Comparison of ENCODE assay signal across 9 mouse cellular contexts in the genomic region with DNA sequence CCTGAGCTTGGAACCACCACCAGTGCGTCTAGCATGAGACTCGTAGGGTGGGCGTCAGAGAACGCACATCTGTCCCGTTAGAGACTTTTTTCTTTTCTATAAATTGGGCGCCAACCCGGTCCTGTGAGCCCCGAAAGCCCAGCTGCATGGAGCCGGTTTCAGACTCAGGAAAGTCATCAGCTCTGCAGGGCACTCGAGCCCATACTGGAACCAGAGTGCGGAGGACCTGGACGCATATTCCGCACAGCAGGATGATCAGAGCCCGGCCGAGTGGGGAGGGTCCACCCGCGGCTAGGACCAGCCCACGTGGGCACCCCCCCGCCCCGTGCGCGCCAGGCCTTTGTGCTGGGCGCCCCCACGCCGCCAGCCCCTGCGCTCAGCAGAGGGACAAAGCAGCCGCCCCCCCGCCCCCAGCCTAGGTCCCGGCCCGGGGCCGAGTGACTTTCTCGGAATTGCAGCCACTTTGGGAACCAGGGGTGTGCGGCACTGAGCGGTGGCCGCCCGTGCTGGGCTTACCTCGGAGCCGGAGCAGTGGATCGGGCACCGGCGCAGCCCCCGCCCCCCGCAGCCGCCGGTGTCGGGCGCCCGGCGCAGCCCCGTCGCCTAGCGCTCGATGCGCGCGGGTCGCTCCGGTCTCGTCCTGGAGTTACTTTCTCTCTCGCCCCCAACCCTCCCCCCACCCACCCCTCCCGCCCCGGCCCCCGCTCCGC. TPM values are rescaled to one million over a fixed set of nuclear protein-coding genes. Genes with fewer than 3 reads are reported as not detected.
DNase-seq lines count a peak whose midpoint lies in the region; ATAC-seq and TF ChIP-seq lines count a peak whose summit lies in the region.
"Had no signal": no experiment of that assay in that cellular context is flagged by ENCODE, and none has a peak within 500 bp of the region (broad histone marks: within the 10 kb centered on the region; RNA-seq: fewer than 3 reads in every experiment).

No protein-coding gene starts in this region.

- peak; percentile 39 to 58 for DNase-seq in layer of hippocampus, postnatal 10 days (ENCODE audit: low spot score in 2 of 2)
- DNase-seq in layer of hippocampus, adult 8-10 months (ENCODE audit: low spot score in 2 of 2) = no peak
- peak; percentile 15 for DNase-seq in adipocyte (ENCODE audit: low spot score)
- DNase-seq in retina, postnatal 1 day = peak; percentile 71
- DNase-seq in c-Kit-positive CD71-positive TER-119-positive erythroid progenitor cells, embryonic 14.5 days (ENCODE audit: low spot score) = no peak

- peak overlapping the region; percentile 96 for H3K9ac ChIP-seq in hindbrain, embryonic 13.5 days
- no peak overlapping the region for H3K9ac ChIP-seq in liver, embryonic 15.5 days

- peak overlapping the region; percentile 55 for H3K27ac ChIP-seq in embryonic fibroblast, embryonic 13.5 days (ENCODE audit: insufficient read depth, low read length)
- peak overlapping the region; percentile 100 for H3K27ac ChIP-seq in hindbrain, embryonic 13.5 days
- H3K27ac ChIP-seq in liver, embryonic 15.5 days (replicated peaks) = no peak overlapping the region

- H3K4me2 ChIP-seq in hindbrain, embryonic 13.5 days = peak overlapping the region; percentile 95
- peak overlapping the region; percentile 68 for H3K4me2 ChIP-seq in liver, embryonic 15.5 days

- TF ChIP-seq CTCF in embryonic fibroblast, embryonic 13.5 days (IDR thresholded peaks at IDR 0.05; ENCODE audit: borderline replicate concordance, insufficient read depth, low read length) = no peak

- H3K4me3 ChIP-seq in embryonic fibroblast, embryonic 13.5 days (ENCODE audit: insufficient read depth, low read length) = peak overlapping the region; percentile 62
- peak overlapping the region; percentile 78 for H3K4me3 ChIP-seq in hindbrain, embryonic 13.5 days
- peak overlapping the region; percentile 56 for H3K4me3 ChIP-seq in liver, embryonic 15.5 days (replicated peaks)

- no peaks in the 10 kb centered on the region; the same call in none of the 2 replicates for H3K4me1 ChIP-seq in embryonic fibroblast, embryonic 13.5 days (ENCODE audit: control insufficient read depth, insufficient read depth, low read length)
- peaks cover 51% of the 10 kb centered on the region for H3K4me1 ChIP-seq in hindbrain, embryonic 13.5 days (replicated peaks)
- 0 out of 2 replicates have a peak, but pooled peaks cover 2% of the 10 kb centered on the region for H3K4me1 ChIP-seq in liver, embryonic 15.5 days (replicated peaks)

- peaks cover 11% of the 10 kb centered on the region for H3K36me3 ChIP-seq in hindbrain, embryonic 13.5 days
- H3K36me3 ChIP-seq in liver, embryonic 15.5 days (replicated peaks) = no peaks in the 10 kb centered on the region

- peak; percentile 71 for TF ChIP-seq POLR2A in embryonic fibroblast, embryonic 13.5 days (IDR thresholded peaks at IDR 0.05; ENCODE audit: low read depth, low read length)

- WGBS in hindbrain, embryonic 13.5 days = under 1% methylated on average over 54 of the region's 64 CpGs
- WGBS in liver, embryonic 15.5 days (ENCODE audit: insufficient replicate concordance) = 1% methylated on average over 62 of the region's 64 CpGs

- H3K27me3 ChIP-seq in hindbrain, embryonic 13.5 days = no peaks in the 10 kb centered on the region
- peaks cover 55% of the 10 kb centered on the region for H3K27me3 ChIP-seq in liver, embryonic 15.5 days
- H3K27me3 ChIP-seq: Patski had no signal

- no peaks in the 10 kb centered on the region for H3K9me3 ChIP-seq in hindbrain, embryonic 13.5 days
- no peaks in the 10 kb centered on the region for H3K9me3 ChIP-seq in liver, embryonic 15.5 days (replicated peaks)

- peak; percentile 46 for ATAC-seq in hindbrain, embryonic 13.5 days (ENCODE audit: low FRiP score)
- ATAC-seq in liver, embryonic 15.5 days (ENCODE audit: insufficient read depth) = no peak

RNA-seq across cellular contexts. Expression of a gene that starts 2.6 kb away (rescaled TPM):
- 10 to 100 TPM; 19.1 to 24.2 TPM for total RNA-seq in layer of hippocampus, postnatal 10 days (2021)
- 10 to 100 TPM; 11.7 to 14.9 (median 12.8) TPM for total RNA-seq in layer of hippocampus, adult 8-10 months (2022)
- polyA plus RNA-seq in embryonic fibroblast, embryonic 13.5 days (2011; ENCODE audit: insufficient read length, low read depth, missing spikeins) = 30.8 and 39.5 TPM in 2 replicates
- polyA plus RNA-seq in hindbrain, embryonic 13.5 days (2015; fragmentation: Nextera tagmentation; extraction: Ambion mirVana) = 33.7 and 36.0 TPM in 2 replicates
- 0.45 and 0.55 TPM in 2 replicates for polyA plus RNA-seq in liver, embryonic 15.5 days (2015; fragmentation: Nextera tagmentation; extraction: Ambion mirVana)

Comparison
In these comparisons a context has a peak if more than half of its experiments do, and no peak if none do; other contexts are left out.
1. DNase-seq: peak in layer of hippocampus, postnatal 10 days (2 of 2), adipocyte (single experiment) and retina, postnatal 1 day (single experiment); none in layer of hippocampus, adult 8-10 months (0 of 2) and c-Kit-positive CD71-positive TER-119-positive erythroid progenitor cells, embryonic 14.5 days (single experiment).
2. RNA of a gene that starts 2.6 kb away (polyA plus RNA-seq): 30.8 to 39.5 TPM in embryonic fibroblast, embryonic 13.5 days and 33.7 to 36.0 TPM in hindbrain, embryonic 13.5 days; 0.45 to 0.55 TPM in liver, embryonic 15.5 days; every median in the first group is over 10 times any median in the second.
3. Peak in every context shown above with its lines, with median percentiles within 50 percentile points of each other: H3K4me3 ChIP-seq.